In the genomic region with DNA sequence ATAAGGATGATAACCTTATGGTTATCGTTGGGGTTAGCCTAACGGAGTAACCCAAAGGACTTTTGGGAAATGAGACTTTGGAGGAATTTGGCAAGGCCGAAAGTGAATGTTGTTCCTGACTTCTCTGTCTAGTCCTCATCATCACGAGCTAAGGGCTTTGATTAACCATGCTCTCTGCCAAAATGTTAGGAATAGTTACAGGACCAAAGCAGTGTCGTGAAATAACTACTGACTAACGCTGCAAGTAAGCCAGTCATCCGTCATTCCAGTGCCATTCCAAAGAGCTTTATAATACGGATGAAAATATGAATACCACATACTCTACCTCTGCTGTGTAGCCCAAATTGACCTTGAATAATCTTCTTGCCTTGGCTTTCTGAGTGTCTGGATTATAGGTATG, we compare ENCODE assay signal across 39 mouse cellular contexts. TPM values are rescaled to one million over a fixed set of nuclear protein-coding genes. Genes with fewer than 3 reads are reported as not detected.
"Had no signal": no experiment of that assay in that cellular context is flagged by ENCODE, and none has a peak within 500 bp of the region (broad histone marks: within the 10 kb centered on the region; RNA-seq: fewer than 3 reads in every experiment).

No protein-coding gene starts in this region.

- H3K36me3 ChIP-seq: embryonic facial prominence, embryonic 10.5 days; embryonic facial prominence, embryonic 12.5 days; embryonic facial prominence, embryonic 13.5 days; embryonic facial prominence, embryonic 15.5 days; forebrain, embryonic 10.5 days; forebrain, embryonic 12.5 days; forebrain, embryonic 15.5 days; heart, embryonic 10.5 days had no signal

- H3K27me3 ChIP-seq: embryonic facial prominence, embryonic 12.5 days; embryonic facial prominence, embryonic 13.5 days; forebrain, embryonic 12.5 days; forebrain, embryonic 13.5 days; forebrain, embryonic 15.5 days had no signal

- ATAC-seq: forebrain, embryonic 13.5 days; forebrain, embryonic 14.5 days; forebrain, embryonic 15.5 days; forebrain, embryonic 16.5 days; forebrain, postnatal 0 days had no signal

- H3K9ac ChIP-seq: embryonic facial prominence, embryonic 12.5 days; embryonic facial prominence, embryonic 13.5 days; embryonic facial prominence, embryonic 15.5 days; forebrain, embryonic 12.5 days; forebrain, embryonic 13.5 days; forebrain, embryonic 15.5 days; forebrain, postnatal 0 days had no signal

- H3K4me3 ChIP-seq: embryonic facial prominence, embryonic 10.5 days; embryonic facial prominence, embryonic 12.5 days; embryonic facial prominence, embryonic 13.5 days; embryonic facial prominence, embryonic 15.5 days; erythroblast, embryonic 14.5 days; forebrain, embryonic 10.5 days; forebrain, embryonic 12.5 days; forebrain, embryonic 13.5 days; forebrain, embryonic 15.5 days; gastrocnemius, adult 2 months; heart, adult 2 months; heart, embryonic 10.5 days had no signal

- H3K9me3 ChIP-seq: embryonic facial prominence, embryonic 10.5 days; embryonic facial prominence, embryonic 12.5 days; embryonic facial prominence, embryonic 13.5 days; embryonic facial prominence, embryonic 15.5 days; forebrain, embryonic 10.5 days; forebrain, embryonic 12.5 days; forebrain, embryonic 13.5 days; forebrain, embryonic 15.5 days; heart, embryonic 10.5 days had no signal

- DNase-seq: cerebellum, adult 9-11 months; cerebellum, postnatal 10 days; cerebellum, postnatal 14 days; cerebellum, postnatal 25 days; cerebellum, postnatal 36 days; embryo, embryonic 11 days; forebrain, postnatal 0 days; gastrocnemius, adult 2 months; gastrocnemius, postnatal 10 days; gastrocnemius, postnatal 14 days; gastrocnemius, postnatal 25 days; gastrocnemius, postnatal 36 days; heart, adult 11 months; heart, adult 18-20 months; heart, adult 2 months had no signal

- H3K27ac ChIP-seq: embryonic facial prominence, embryonic 10.5 days; embryonic facial prominence, embryonic 12.5 days; embryonic facial prominence, embryonic 13.5 days; embryonic facial prominence, embryonic 15.5 days; forebrain, embryonic 10.5 days; forebrain, embryonic 12.5 days; forebrain, embryonic 13.5 days; forebrain, embryonic 15.5 days; gastrocnemius, adult 2 months; heart, adult 2 months; heart, embryonic 10.5 days had no signal

- H3K4me1 ChIP-seq: embryonic facial prominence, embryonic 10.5 days; embryonic facial prominence, embryonic 12.5 days; embryonic facial prominence, embryonic 13.5 days; embryonic facial prominence, embryonic 15.5 days; forebrain, embryonic 10.5 days; forebrain, embryonic 12.5 days; forebrain, embryonic 13.5 days; forebrain, embryonic 15.5 days; heart, embryonic 10.5 days had no signal

- H3K4me2 ChIP-seq: embryonic facial prominence, embryonic 12.5 days; embryonic facial prominence, embryonic 13.5 days; embryonic facial prominence, embryonic 15.5 days; forebrain, embryonic 12.5 days; forebrain, embryonic 13.5 days; forebrain, embryonic 15.5 days had no signal

RNA-seq across cellular contexts. Expression of a gene that starts 3.9 kb away (rescaled TPM):
- total RNA-seq: common myeloid progenitor, adult 5-6 weeks; forebrain, postnatal 0 days; gastrocnemius, adult 18-20 months; gastrocnemius, adult 2 months; gastrocnemius, adult 8-10 months; gastrocnemius, postnatal 10 days; gastrocnemius, postnatal 14 days; gastrocnemius, postnatal 25 days; gastrocnemius, postnatal 36 days; gastrocnemius, postnatal 4 days; granulocyte monocyte progenitor cell, adult 5-6 weeks; heart, adult 18-20 months; heart, adult 2 months; heart, adult 8-10 months had no signal
- polyA plus RNA-seq: cortical plate, adult 2 months; embryonic facial prominence, embryonic 10.5 days; embryonic facial prominence, embryonic 11.5 days; embryonic facial prominence, embryonic 12.5 days; embryonic facial prominence, embryonic 13.5 days; embryonic facial prominence, embryonic 14.5 days; embryonic facial prominence, embryonic 15.5 days; erythroblast, embryonic 14.5 days; forebrain, embryonic 10.5 days; forebrain, embryonic 11.5 days; forebrain, embryonic 12.5 days; forebrain, embryonic 13.5 days; forebrain, embryonic 14.5 days; forebrain, embryonic 15.5 days; forebrain, embryonic 16.5 days; forebrain, postnatal 0 days; frontal cortex, adult 2 months; gonadal fat pad, adult 2 months; heart, adult 2 months; heart, embryonic 10.5 days had no signal

RNA-seq across cellular contexts. Expression of a gene that starts 20.9 kb away (rescaled TPM):
- total RNA-seq: common myeloid progenitor, adult 5-6 weeks; forebrain, postnatal 0 days; gastrocnemius, adult 18-20 months; gastrocnemius, adult 2 months; gastrocnemius, adult 8-10 months; gastrocnemius, postnatal 10 days; gastrocnemius, postnatal 14 days; gastrocnemius, postnatal 25 days; gastrocnemius, postnatal 36 days; gastrocnemius, postnatal 4 days; granulocyte monocyte progenitor cell, adult 5-6 weeks; heart, adult 18-20 months; heart, adult 2 months; heart, adult 8-10 months had no signal
- polyA plus RNA-seq: cortical plate, adult 2 months; embryonic facial prominence, embryonic 11.5 days; embryonic facial prominence, embryonic 13.5 days; erythroblast, embryonic 14.5 days; forebrain, embryonic 10.5 days; forebrain, embryonic 11.5 days; forebrain, embryonic 12.5 days; forebrain, embryonic 13.5 days; forebrain, embryonic 14.5 days; forebrain, embryonic 15.5 days; forebrain, embryonic 16.5 days; forebrain, postnatal 0 days; frontal cortex, adult 2 months; gonadal fat pad, adult 2 months; heart, adult 2 months; heart, embryonic 10.5 days had no signal

RNA-seq across cellular contexts. Expression of a gene that starts 55.6 kb away (rescaled TPM):
- polyA plus RNA-seq: forebrain, embryonic 12.5 days had no signal
